Mouse (Mus musculus): ENCODE measurements at regions not wholly inside any gene's neighbourhood (a gene's known extent, or its start where the extent isn't known, plus 50 kb on each side); places are given as distances from the start of the nearest gene placed in this dataset.

- ATAC-seq (ENCODE audit: poor library complexity, severe bottlenecking) = no peak
Observed at GRCm38 (mm10) chr13:118193951-118194696, 192.3 kb upstream of the B430218F22Rik start.

DNA sequence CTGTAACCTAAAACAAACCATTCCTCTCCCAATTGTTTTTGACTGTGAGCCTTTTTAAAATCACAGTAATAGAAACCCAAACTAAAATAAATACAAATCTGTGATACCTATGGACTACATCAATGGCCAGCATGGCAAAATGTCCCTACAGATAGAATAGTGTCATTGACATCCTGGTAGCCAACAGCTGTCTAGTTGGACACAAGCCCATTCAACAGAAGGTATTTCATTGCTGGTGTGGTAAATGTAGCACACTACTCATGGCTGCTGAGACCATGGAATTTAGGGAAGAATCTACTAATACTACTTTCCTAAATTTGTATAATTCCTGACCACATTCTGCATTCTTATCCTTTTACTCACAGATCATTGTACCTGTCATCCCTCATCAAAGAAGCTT is 178.3 kb upstream of the B430218F22Rik start:
- no peak for ATAC-seq (ENCODE audit: poor library complexity, severe bottlenecking)

GRCm38 (mm10) chr13:118227354-118227753 is 159.1 kb upstream of the B430218F22Rik start:
- ATAC-seq (ENCODE audit: poor library complexity, severe bottlenecking) = 0 out of 2 replicates have a peak, but pooled peaks have one; percentile 40

- ATAC-seq (ENCODE audit: poor library complexity, severe bottlenecking) = no peak
Observed at GRCm38 (mm10) chr13:118237968-118238367, 148.5 kb upstream of the B430218F22Rik start.

GRCm38 (mm10) chr13:118244680-118245079 is 141.8 kb upstream of the B430218F22Rik start:
- ATAC-seq (ENCODE audit: poor library complexity, severe bottlenecking) = no peak

DNA sequence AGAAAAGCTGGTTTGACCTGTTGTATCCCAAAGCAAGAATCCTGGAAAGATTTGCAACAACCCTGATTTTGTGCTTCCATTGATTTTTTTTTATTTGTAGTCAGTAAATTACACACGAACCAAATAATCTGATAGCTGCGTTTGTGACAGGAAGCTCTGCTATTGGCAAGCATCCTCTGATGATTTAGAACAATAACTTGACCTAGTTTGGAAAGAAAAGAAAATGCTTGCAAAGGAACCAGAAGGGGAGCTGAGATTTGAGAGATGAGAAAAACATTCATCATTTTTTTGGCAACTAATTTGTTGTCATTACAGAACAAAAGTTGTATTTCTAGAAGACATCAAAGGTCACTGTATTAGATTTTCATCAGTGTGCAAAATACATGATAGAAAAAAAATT is 140.9 kb upstream of the B430218F22Rik start:
- no peak for ATAC-seq (ENCODE audit: poor library complexity, severe bottlenecking)

DNA sequence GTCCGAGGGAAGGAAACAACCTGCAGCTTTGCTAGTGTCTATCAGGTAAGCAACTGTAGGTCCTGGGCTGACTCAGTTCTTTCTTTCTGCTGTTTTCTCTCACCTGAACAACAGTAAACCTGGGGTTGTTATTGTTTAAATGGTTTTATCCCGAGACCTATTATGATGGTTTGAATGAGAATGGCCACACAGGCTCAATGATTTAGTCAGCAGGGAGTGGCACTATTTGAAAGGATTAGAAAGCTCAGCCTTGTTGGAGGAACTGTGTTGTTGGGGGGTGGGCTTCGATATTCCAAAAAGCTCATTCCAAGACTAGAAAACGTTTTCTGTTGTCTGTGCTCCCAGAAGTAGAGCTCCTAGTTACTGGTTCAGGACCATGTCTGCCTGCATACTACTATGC is 126.8 kb upstream of the B430218F22Rik start:
- ATAC-seq (ENCODE audit: poor library complexity, severe bottlenecking) = no peak

DNA sequence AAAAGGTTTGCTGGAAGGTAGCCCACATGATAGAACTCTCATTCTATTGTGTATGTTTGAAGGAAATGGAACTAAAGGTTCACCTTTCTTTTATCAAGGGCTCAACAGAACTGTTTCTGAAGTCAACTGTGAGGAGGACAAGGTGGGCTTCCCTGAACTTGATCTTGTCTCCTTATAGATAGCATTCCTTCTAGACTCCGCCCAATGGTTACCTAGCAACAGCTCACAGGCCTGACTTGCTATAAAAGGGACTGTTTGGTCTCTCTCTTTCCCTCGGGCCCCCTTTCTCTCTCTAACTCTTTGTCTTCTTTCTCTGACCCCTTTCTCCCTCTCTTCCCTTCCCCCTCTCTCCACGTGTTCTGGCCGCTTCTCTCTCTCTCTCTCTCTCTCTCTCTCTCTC is 123.5 kb upstream of the B430218F22Rik start:
- ATAC-seq (ENCODE audit: poor library complexity, severe bottlenecking) = no peak

DNA sequence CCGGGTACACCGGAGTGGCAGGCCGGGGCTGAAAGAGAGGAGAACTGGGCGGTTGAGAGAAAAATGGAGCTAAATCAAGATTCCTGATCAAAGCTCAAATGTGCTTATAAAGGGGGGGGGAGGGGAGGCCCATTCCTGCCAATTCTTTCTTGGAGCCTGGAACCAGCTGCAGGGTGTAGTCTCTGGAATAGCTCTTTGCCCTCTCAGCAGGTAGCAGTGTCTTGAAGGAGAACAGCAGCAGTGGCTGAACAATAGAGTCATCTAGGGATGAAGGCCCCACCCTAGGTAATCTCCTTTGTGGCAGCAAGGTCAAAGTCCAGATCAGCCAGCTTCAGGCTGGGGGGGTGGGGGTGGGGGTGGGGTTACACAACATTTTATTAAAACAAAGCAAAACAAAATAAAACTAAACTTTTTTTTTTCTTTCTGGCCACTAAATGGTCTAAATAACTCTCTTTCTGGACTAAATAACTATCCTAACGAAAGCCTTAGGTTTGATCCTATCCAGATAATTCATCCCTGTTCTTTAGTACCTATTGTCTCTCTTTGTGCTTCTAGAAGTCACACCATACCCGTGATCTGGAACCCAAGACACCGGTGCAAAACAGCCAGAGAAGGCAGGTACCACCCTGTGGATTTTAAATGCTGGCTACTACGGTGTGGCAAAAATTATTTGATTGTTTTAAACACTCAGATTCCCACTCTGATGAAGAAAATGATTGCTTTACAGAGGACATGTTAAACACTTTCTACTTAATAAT is 120.5 kb upstream of the B430218F22Rik start:
- no peak for ATAC-seq (ENCODE audit: poor library complexity, severe bottlenecking)

DNA sequence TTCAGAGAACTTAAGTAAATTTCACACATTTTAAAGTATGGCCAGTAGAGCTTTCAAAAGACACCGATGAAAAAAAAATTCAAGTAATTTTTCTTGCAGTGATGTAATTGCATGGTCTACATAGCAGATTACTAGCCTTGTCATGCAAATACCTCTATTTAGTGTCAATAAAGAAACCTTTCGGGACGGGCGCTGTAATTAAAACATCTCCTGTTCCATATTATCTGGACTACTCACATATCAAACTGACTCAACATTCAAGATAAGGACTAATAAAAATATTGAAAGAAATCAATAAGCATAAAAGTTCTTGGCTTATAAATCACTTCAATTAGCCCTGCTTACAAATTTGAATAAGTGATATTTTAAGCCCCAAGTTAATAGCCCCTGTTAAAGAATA is 113.5 kb upstream of the B430218F22Rik start:
- ATAC-seq (ENCODE audit: poor library complexity, severe bottlenecking) = no peak

DNA sequence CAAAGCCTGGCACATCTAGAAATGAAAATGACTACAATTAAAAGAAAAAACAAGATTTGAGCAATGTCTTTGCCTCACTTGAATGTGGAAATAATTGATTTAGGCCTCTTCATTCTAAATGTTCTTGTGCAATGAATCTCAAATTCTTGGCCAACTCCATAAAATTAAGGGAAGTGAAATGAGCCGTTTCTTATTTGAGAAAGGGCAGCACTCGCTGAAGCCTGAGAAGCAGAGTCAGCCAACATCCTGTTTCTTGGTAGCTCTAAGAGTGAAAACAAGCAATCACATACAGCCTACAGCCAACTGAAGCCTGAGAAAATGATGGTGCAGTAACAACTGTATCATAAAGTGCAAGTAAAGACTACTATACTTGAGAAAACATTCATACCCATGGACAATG is 105.5 kb upstream of the B430218F22Rik start:
- peak; percentile 92 for ATAC-seq (ENCODE audit: poor library complexity, severe bottlenecking)

- no peak for ATAC-seq (ENCODE audit: poor library complexity, severe bottlenecking)
Observed at GRCm38 (mm10) chr13:118293728-118294127, 92.7 kb upstream of the B430218F22Rik start.

GRCm38 (mm10) chr13:118310080-118310479 is 76.3 kb upstream of the B430218F22Rik start:
- ATAC-seq (ENCODE audit: poor library complexity, severe bottlenecking) = no peak

DNA sequence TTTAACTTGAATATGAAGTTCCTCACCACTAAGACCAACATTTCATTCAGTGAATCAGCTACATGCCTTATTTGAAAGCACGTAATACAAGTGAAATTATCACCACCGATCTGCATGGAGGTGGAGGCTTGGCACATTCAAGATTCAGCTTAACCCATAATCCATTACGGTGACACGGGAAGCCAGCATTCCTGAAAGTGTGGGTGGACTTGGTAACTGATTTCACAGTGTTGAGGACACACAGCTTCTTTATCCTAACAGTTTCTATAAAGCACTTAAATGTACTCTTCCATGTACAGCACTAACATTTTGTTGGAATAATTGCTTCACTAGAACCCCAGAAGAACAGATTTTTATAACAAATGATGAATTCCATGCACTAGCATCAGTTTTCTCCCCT is 72.8 kb upstream of the B430218F22Rik start:
- no peak for ATAC-seq (ENCODE audit: poor library complexity, severe bottlenecking)

All from megakaryocyte, adult 5-6 weeks (primary cell).